Mouse (Mus musculus) mouse embryonic stem cell (cell line): ENCODE results near the gene Hkdc1.

Source experiments
- in situ Hi-C, 2 experiments: fragments of 300-500 bp; cut with MboI; formaldehyde crosslinking; loops; 1 replicate in 1 of 2; 3 replicates in 1 of 2; pipeline ENCODE4 v1.14.3; 2019 to 2020; ENCODE audit warnings: low sequenced_read_pairs in 2 of 2, low pct_unique_long_range_greater_than_20kb in 1 of 2, mixed read lengths in 1 of 2; ENCODE audit not compliant: unreplicated experiment in 1 of 2

Hkdc1 gene

GRCm38 (mm10) chr10:62334686-62335422 lies 87.4 kb downstream of the Hkdc1 start:
- in situ Hi-C loops = no loop called here

DNA sequence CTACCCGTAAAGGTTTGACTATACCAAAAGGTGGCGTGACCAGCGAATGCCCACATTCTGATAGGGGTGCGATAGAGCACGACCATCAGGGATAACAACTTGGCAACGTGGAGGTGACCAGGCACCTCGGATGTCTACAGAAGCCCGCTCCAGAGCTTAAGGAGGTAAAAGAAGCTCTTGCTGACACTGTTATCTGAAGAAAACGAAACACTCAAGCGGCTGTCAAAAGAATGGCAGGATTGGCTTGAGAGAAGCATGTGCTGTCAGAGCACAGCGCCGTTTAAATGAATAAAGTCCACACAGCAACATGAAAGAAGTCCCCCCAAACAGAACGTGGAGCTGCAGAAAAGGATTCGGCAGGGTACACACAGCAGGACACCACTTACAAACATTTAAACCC lies 89.0 kb downstream of the Hkdc1 start:
- in situ Hi-C loops = no loop called here
